Mouse (Mus musculus) embryonic facial prominence, embryonic 13.5 days (tissue): ENCODE measurements around the gene Egfem1. TPM values are rescaled to one million over a fixed set of nuclear protein-coding genes. Genes with fewer than 3 reads are reported as not detected.

Experiments
- ATAC-seq: fragments of 200-750 bp; cut with Nextera tagmentation; 2 replicates; pipeline ENCODE4 v1.8.0; 2017; ENCODE audit warnings: low read depth; ENCODE audit not compliant: insufficient number of reproducible peaks, insufficient read depth, low FRiP score, low TSS enrichment
- H3K27ac ChIP-seq: fragments of 300-500 bp; sonication (generic); 2 replicates; pipeline ENCODE4 v1.5.1; 2015; ENCODE audit warnings: moderate library complexity, mild to moderate bottlenecking, inconsistent platforms
- H3K27me3 ChIP-seq: fragments of 300-500 bp; sonication (generic); 2 replicates; pipeline ENCODE4 v1.6.1; 2015; ENCODE audit warnings: mild to moderate bottlenecking, inconsistent platforms
- H3K36me3 ChIP-seq: fragments of 300-500 bp; sonication (generic); 2 replicates; pipeline ENCODE4 v1.6.1; 2015; ENCODE audit warnings: mild to moderate bottlenecking, inconsistent platforms
- H3K4me1 ChIP-seq: fragments of 300-500 bp; sonication (generic); 2 replicates; pipeline ENCODE4 v1.6.1; 2015; ENCODE audit warnings: inconsistent platforms
- H3K4me2 ChIP-seq: fragments of 300-500 bp; sonication (generic); 2 replicates; pipeline ENCODE4 v1.6.1; 2015; ENCODE audit warnings: moderate library complexity, mild to moderate bottlenecking, inconsistent platforms
- H3K4me3 ChIP-seq: fragments of 300-500 bp; sonication (generic); 2 replicates; pipeline ENCODE4 v1.5.1; 2015; ENCODE audit warnings: mild to moderate bottlenecking, inconsistent platforms
- H3K9ac ChIP-seq: fragments of 300-500 bp; sonication (generic); 2 replicates; pipeline ENCODE4 v1.6.1; 2015; ENCODE audit warnings: mild to moderate bottlenecking, inconsistent platforms
- H3K9me3 ChIP-seq: fragments of 300-500 bp; sonication (generic); 2 replicates; pipeline ENCODE4 v1.6.1; 2016; ENCODE audit warnings: inconsistent platforms
- WGBS: fragments of 180-500 bp; shearing (Covaris S2); methylation state at CpG from one replicate; pipeline ENCODE4 v1.1.7; 2015; ENCODE audit warnings: mixed read lengths; 5-methylcytosine and 5-hydroxymethylcytosine counted together
- microRNA counts: library from miRNA; unstranded; fragments of <30 nt; microRNA quantifications from one replicate; lab custom pipeline; 2016
- microRNA-seq: library from miRNA; unstranded; fragments of <30 nt; microRNA quantifications from one replicate; pipeline ENCODE4, GENCODE M21; 2016
- polyA plus RNA-seq: library from polyadenylated mRNA; unstranded; fragments of >200 nt; fragmentation: Nextera tagmentation; extraction: Ambion mirVana; gene quantifications from 2 replicates; pipeline ENCODE4 v1.2.1, GENCODE M21; 2015

Egfem1 gene
- polyA plus RNA-seq, 1 experiment from 2014 or later, result 1.4 TPM

DNA sequence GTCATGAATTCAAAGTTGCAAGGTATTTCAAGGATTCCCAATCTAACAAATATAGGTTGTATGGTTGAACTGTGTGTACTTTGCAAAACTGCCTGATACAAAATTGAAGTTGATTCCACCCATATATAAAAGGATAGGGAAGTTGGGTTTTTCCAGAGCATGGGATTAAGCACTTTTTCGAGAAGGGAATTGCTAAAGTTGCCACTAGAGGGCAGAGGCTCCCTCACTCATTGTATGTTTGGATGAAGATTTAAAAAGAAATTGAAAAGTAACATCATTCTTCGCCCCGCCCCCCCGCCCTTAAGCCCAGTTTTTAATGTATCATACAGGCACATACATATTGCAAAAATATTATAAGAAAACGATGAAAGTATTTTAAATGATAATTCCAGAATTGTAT lies 657.5 kb downstream of the Egfem1 start:
- Histone ChIP-seq H3K9me3 (no peaks in the 10 kb centered on the region), H3K4me3 (no peak overlapping the region), H3K27ac (no peak overlapping the region), H3K27me3 (no peaks in the 10 kb centered on the region), H3K4me2 (no peak overlapping the region), H3K4me1 (peaks cover 6% of the 10 kb centered on the region), H3K36me3 (no peaks in the 10 kb centered on the region), H3K9ac (no peak overlapping the region)
- WGBS, result 32% methylated on average over 5 of the region's 5 CpGs
- ATAC-seq, result no peak

MicroRNAs within 50 kb of the gene (microRNA counts, 519-probe panel; counts per million panel counts)
- 2,310 counts per million, percentile 57 among the panel's probes with 10 or more counts for microRNA mmu-miR-551b (lab: Ali Mortazavi, UCI)

Small RNA genes lying within 50 kb of the gene (microRNA-seq; reads per million reads assigned to microRNA genes)
- gene Mir21b (not detected), gene Mir551b (5.0 reads per million, percentile 18 among the genes with 10 or more reads in this experiment)

Other genes starting within 250 kb of the Egfem1 start
- gene Gm1527, start 189.4 kb upstream of the Egfem1 start, polyA plus RNA-seq, result not detected in 2 replicates